Mouse (Mus musculus): ENCODE data around the gene Ptrh1.

The Ptrh1 gene

DNA sequence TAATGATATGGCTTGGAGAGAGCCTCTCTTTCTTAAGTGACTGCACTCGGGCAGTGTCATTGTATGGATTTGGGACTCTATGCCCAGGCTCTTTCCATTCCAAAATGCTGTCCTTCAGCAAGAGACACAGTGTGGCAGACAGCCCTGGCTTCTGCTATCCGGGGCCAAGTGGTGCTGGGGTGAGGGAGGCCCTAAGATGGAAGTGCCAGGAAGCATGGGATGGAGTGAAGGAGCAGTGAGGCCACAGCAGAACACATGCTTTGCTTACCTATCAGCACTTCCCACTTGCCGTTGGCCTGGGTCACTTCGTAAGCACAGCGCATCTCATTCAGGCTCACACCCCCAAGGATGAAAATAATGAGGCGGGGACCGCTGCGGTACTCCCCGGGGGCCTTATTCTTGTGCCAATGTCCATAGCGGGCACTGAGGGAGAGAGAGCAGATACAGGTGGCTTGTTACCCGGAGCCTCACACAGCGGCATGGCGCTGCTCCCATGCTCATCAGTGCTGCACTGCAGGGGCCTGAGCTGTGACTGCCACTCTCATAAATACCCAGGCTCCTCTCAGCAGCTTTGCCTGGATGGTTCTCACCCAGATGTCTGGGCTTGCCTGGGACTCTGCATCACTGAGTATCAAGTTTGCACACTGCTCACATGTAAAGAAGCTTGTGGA is 20.3 kb downstream of the Ptrh1 start:
- no peak for DNase-seq (ENCODE audit: low spot score in 2 of 2)

GRCm38 (mm10) chr2:32798251-32798962 is 22.8 kb downstream of the Ptrh1 start:
- no peak for DNase-seq (ENCODE audit: low spot score in 2 of 2)

DNA sequence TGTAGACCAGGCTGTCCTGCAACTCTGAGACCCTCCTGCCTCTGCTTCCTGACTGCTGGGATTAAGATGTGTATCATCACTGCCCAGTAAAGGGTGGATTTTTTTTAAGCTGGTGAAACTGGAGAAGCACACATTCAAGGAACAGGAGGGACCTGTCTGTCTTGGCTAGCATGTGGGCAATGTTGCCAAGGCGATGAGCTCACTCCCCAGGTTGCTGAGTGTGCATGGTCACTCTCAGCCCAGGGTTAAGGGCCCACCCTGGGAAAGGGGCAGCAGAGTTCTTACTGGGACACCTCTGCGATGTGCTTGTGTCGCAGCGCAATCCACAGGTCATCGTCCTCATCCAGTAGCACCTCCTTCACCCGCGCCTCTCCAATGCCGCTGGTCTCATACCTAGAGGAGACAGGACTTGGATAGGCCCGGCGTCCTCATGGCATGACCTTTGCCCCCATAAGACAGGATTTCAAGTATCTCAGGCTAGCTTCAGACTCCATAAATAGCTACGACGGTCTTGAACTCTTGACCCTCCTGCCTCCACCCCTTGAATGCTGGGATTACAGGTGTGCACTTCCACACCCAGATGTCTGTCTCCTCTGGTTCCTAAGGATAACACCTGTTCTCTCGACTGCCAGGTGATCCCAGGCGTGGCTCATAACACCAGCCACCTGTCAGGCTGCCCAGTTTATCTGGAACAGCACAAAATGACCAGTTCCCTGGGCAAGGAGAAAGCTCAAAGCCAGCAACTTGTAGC is 33.4 kb downstream of the Ptrh1 start:
- no peak for DNase-seq (ENCODE audit: low spot score in 2 of 2)

GRCm38 (mm10) chr2:32811959-32812358 is 36.4 kb downstream of the Ptrh1 start:
- no peak for DNase-seq (ENCODE audit: low spot score in 2 of 2)

GRCm38 (mm10) chr2:32816497-32816896 is 40.9 kb downstream of the Ptrh1 start:
- DNase-seq (ENCODE audit: low spot score in 2 of 2): no peak

GRCm38 (mm10) chr2:32816946-32817581 is 41.5 kb downstream of the Ptrh1 start:
- DNase-seq (ENCODE audit: low spot score in 2 of 2): peak in 1 of 2 experiments; percentile 54

DNA sequence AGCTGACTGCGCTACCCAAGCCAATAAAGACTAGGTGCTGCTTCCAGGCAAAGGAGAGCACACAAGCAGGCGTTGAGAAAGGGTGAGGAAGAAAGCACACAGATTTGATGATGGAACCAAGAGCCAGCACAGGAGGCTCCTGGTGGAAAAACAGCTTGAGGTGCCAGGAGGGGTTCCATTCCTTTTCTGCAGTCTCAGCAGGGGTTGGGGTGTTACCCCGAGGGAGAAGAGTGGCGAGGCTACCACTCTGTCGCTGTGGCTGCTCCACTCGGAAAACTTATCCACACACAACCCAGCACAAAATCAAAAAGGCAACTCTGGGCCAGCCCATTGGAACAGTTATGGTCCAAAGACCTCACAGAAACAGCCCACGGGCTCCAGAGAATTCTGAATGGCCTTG is 42.0 kb downstream of the Ptrh1 start:
- DNase-seq (ENCODE audit: low spot score in 2 of 2): no peak

GRCm38 (mm10) chr2:32818208-32818607 is 42.6 kb downstream of the Ptrh1 start:
- no peak for DNase-seq (ENCODE audit: low spot score in 2 of 2)

DNA sequence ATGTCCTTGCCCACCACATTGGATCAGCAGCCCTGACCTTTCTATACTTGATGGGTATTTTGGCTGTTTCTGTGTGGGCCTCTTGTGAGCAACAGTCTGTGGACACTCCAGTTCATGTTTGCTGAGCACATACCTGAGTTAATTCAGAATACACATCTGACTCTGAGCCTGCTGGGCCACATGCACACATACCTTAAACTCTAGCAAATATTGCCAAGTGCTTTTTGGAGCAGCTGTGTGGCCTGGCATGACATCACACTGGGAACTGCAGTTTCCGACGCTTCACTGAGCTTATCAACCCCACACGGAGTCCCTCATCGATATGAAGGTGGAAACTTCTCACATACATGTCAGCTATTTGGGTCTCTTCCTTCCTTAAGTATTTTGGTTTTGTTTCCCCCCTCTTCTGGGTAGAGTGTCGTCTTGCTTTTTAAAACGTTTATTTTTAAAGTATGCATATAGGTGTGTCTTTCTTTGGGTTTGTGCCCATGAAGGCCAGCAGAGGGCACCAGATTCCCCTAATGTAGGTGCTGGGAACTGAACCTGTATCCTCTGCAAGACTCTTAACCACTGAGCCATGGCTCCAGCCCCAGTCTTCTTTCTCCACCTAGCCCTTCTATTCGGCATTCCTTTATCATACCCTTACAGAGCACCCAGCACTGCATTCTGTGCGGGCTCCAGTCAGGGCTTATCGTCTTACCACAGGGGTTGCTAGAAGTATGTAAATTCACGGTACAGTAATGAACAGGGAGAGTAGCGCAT is 45.6 kb downstream of the Ptrh1 start:
- peak in 1 of 2 experiments; percentile 27 for DNase-seq (ENCODE audit: low spot score in 2 of 2)

- no peak for DNase-seq (ENCODE audit: low spot score in 2 of 2)
Observed at GRCm38 (mm10) chr2:32822643-32823042, 47.1 kb downstream of the Ptrh1 start.

- peak in 1 of 2 experiments; percentile 68 for DNase-seq (ENCODE audit: low spot score in 2 of 2)
Observed at GRCm38 (mm10) chr2:32823153-32823552, 47.6 kb downstream of the Ptrh1 start.

DNA sequence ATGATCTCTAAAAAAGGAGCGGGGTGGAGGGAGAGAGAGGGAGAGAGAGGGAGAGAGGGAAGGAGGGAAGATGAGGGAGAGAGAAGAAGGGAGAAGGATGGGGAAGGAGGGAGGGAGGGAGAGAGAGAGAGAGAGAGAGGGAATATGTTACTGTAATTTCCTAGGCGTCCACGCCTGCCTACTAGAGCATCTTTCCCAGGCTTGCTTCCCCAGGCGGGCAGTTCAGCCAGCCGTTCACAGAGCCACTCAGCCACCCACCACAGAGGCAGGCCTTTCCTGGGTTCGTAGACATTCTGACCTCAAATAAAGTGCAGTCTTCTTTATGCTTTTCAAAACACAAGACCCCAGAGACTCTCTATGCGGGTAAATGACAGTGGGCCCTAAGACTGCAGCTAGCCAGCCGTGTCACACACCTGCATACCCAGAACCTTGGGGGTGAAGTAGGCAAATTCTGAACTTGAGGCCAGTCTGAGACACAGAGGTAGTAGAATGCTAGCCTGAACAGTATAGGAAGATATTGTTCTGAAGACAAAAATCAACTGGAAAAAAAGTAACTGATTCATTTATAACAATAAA is 48.1 kb downstream of the Ptrh1 start:
- DNase-seq (ENCODE audit: low spot score in 2 of 2): no peak

- DNase-seq (ENCODE audit: low spot score in 2 of 2): no peak
Observed at GRCm38 (mm10) chr2:32824181-32824580, 48.6 kb downstream of the Ptrh1 start.

GRCm38 (mm10) chr2:32824778-32825177 is 49.2 kb downstream of the Ptrh1 start:
- DNase-seq (ENCODE audit: low spot score in 2 of 2): no peak

DNA sequence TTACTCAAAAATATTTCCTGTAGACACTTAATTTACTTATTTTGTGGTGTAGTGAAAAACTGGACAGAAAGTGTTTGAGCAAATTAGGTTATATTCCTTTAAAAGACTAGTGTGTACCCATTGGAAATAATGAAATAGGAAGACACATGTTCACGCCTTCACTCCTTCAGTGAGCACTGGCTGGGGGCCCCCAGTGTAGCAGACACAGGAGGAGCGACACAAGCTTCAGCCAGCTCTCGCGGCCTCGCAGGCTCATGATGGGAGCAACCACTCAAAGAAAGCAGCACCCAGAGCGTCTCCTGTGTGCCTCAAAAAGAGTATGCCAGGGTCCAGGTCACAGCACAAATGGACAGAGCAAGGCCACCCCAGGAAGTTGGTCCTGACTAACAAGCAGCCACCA is 50.2 kb downstream of the Ptrh1 start:
- no peak for DNase-seq (ENCODE audit: low spot score in 2 of 2)
